Comparison of ENCODE assay signal across 21 mouse cellular contexts in genomic region chr10:67031186-67031585, GRCm38 (mm10).
DNase-seq lines count a peak whose midpoint lies in the region; ATAC-seq and TF ChIP-seq lines count a peak whose summit lies in the region.
"Had no signal": no experiment of that assay in that cellular context is flagged by ENCODE, and none has a peak within 500 bp of the region (broad histone marks: within the 10 kb centered on the region; RNA-seq: fewer than 3 reads in every experiment).

No protein-coding gene starts in this region.

- peaks cover 15% of the 10 kb centered on the region for H3K36me3 ChIP-seq in heart, postnatal 0 days (replicated peaks; ENCODE audit: control insufficient read depth, insufficient read depth, low read length)
- H3K36me3 ChIP-seq: embryonic facial prominence, embryonic 15.5 days had no signal

- 36% methylated on average over 7 of the region's 7 CpGs for WGBS in heart, postnatal 0 days

- H3K9me3 ChIP-seq in heart, postnatal 0 days (replicated peaks; ENCODE audit: control insufficient read depth, low read length): no peaks in the 10 kb centered on the region
- H3K9me3 ChIP-seq: embryonic facial prominence, embryonic 13.5 days; embryonic facial prominence, embryonic 15.5 days; forebrain, embryonic 10.5 days; forebrain, embryonic 12.5 days had no signal

- no peak overlapping the region for H3K27ac ChIP-seq in heart, postnatal 0 days (ENCODE audit: low read depth)
- H3K27ac ChIP-seq: embryonic facial prominence, embryonic 13.5 days; embryonic facial prominence, embryonic 15.5 days; forebrain, embryonic 10.5 days; forebrain, embryonic 12.5 days had no signal

- TF ChIP-seq EP300 in heart, postnatal 0 days (IDR thresholded peaks at IDR 0.05; ENCODE audit: low read depth): no peak

- DNase-seq in heart, postnatal 0 days (ENCODE audit: low spot score): no peak
- no peak for DNase-seq in heart, adult 11 months
- DNase-seq: adrenal gland, adult 2 months; adrenal gland, postnatal 10 days; adrenal gland, postnatal 25 days; cerebellum, adult 11 months; cerebellum, adult 18-20 months; cerebellum, adult 9-10 months; cerebellum, postnatal 14 days; cerebellum, postnatal 36 days; embryo, embryonic 11 days had no signal

- peaks cover 3% of the 10 kb centered on the region; the same call in 1 of the 2 replicates for H3K4me1 ChIP-seq in heart, postnatal 0 days (ENCODE audit: control insufficient read depth, insufficient read depth)

- H3K27me3 ChIP-seq in heart, postnatal 0 days (ENCODE audit: control insufficient read depth, insufficient read depth, low read length): no peaks in the 10 kb centered on the region
- H3K27me3 ChIP-seq: embryonic facial prominence, embryonic 13.5 days; embryonic facial prominence, embryonic 15.5 days; forebrain, embryonic 12.5 days had no signal

- H3K9ac ChIP-seq in heart, postnatal 0 days (replicated peaks; ENCODE audit: low read depth, low read length): no peak overlapping the region
- H3K9ac ChIP-seq: embryonic facial prominence, embryonic 13.5 days; embryonic facial prominence, embryonic 15.5 days; forebrain, embryonic 12.5 days had no signal

- no peak overlapping the region for H3K4me3 ChIP-seq in heart, postnatal 0 days (ENCODE audit: low read depth, low read length)
- H3K4me3 ChIP-seq: embryonic facial prominence, embryonic 13.5 days; embryonic facial prominence, embryonic 15.5 days; erythroblast, embryonic 14.5 days; forebrain, embryonic 10.5 days; forebrain, embryonic 12.5 days had no signal

- peak; percentile 53; the same call in 1 of the 2 replicates for ATAC-seq in heart, postnatal 0 days (ENCODE audit: insufficient read depth, low read depth)
- peak; percentile 26; the same call in 1 of the 2 replicates for ATAC-seq in granulocyte monocyte progenitor cell, adult 5-6 weeks (replicated peaks; ENCODE audit: poor library complexity, severe bottlenecking)
- peak; percentile 57 for ATAC-seq in megakaryocyte, adult 5-6 weeks (ENCODE audit: poor library complexity, severe bottlenecking)
- ATAC-seq in monocyte, adult 5-6 weeks (replicated peaks; ENCODE audit: insufficient number of reproducible peaks, low FRiP score, low TSS enrichment, poor library complexity, severe bottlenecking): no peak
- ATAC-seq: forebrain, embryonic 14.5 days; forebrain, embryonic 16.5 days had no signal

- no peak for TF ChIP-seq CTCF in heart, postnatal 0 days (IDR thresholded peaks at IDR 0.05; ENCODE audit: low read depth)

- H3K4me2 ChIP-seq in heart, postnatal 0 days (ENCODE audit: low read depth, low read length): no peak overlapping the region
- H3K4me2 ChIP-seq: embryonic facial prominence, embryonic 13.5 days; embryonic facial prominence, embryonic 15.5 days; forebrain, embryonic 12.5 days had no signal
